Mouse (Mus musculus): ENCODE results near the gene Ubr1. TPM values are rescaled to one million over a fixed set of nuclear protein-coding genes. Genes with fewer than 3 reads are reported as not detected.

Gene Ubr1
- 10 to 100 TPM; 40.6 to 50.9 TPM for polyA plus RNA-seq (2017; shearing (Covaris generic))

DNA sequence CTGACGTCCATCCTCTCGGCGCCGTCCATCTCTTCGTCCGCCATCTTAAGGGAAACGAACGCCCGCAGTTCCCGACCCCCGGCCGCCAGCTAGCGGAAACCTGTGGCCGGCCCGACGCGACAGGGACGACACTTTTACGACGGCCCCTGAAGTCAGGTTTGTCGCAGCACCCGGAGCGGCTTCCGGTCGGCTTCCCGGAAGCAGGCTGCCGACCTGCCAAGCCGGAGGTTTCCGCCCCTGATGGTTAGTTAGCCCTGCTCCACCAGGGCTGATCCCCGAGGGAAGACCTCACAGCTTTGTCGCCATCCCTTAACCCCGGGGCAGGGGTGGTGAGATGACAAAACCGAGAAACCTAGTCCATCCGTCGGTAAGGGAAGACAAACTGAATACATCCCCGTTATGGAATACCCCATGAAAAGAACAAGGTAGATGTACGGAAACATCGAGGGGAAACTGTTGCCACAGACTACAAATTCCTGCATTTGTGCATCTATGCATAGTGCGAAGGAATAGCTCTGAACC lies at the start of gene Ubr1:
Ubr1 (minus strand) TSS at position 157 of the 522 bp plus-strand sequence.

DNA sequence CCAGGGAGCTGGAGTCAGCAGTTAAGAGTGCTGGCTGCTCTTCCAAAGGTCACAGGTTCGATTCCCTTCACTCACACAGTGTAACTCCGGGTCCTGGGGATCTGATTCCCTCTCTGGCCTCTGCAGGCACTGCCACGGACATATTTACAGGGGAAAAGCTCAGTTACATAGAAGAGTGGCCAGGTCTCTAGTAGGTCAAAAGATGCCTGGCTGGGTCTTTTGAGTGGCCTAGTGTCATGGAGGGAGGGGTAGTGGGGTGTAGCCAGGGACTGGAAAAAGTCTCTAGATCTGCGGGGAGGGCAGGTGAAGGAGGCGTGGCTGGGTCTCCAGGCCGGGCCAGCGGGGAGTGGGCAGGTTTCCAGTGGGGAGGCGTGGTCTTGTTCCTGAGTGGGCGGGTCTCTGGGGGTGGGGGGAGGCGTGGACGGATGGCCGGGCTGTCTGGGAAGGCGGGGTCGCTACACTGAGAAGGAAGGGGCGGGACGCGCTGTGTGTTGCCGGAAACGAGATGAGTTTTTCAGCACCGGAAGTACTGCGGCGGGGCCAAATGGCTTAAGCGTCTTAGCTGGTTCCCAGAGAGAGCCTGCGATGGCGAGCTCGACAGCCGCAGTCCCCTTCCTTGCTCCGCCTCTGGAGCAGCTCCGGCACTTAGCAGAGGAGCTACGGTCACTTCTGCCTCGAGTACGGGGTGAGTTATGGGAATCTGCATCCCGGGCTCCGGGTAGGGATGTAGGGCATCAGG lies 37.6 kb upstream of the Ubr1 start, which contains the start of gene Ccndbp1:
Ccndbp1 (plus strand) TSS at position 479 of the 739 bp plus-strand sequence.

DNA sequence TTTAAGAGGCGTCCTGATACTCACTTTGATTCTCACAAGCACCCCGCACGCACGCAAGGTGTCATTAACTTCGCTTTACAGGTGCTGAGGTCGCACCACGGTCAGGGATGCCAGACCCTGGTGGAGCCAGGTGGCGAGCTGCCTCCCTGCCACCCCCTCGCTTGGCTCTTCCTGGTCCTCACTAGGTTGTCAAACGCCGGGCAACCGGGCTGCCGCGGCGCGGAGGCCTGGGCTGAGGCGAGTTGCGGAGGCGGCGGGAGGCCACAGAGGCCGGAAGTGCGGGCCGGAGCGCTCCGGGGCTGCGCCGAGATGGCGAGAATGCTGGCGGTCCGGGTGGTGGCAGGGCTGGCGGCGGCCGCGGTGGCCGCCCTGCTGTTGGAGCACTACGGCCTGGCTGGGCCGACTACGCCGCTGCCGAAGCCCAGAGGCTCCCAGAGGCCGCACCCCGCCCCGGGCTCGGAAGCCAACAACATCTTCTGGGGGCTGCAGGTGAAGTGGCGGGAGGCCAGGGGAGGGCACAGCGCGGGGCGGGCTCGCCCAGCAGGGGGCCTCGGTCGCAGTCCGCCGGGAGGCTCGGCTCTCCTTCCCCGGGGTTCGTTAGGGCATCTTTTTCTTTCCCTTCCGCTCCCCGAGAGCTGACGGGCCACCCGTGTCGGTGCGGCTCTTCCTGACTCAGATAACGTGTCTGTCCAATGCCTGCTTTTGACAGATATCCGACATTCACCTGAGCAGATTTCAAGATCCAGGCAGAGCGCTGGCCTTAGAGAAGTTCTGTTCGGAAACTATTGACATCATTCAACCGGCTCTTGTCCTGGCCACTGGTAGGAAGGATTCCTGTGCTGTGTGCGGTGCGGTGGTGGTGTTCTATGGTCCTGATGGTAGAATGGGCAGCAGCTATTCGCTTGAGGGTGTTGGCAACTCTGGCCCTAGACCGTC lies 6.7 kb upstream of the Ubr1 start, which contains the start of gene Tmem62:
Tmem62 (plus strand) TSS at position 28 of the 936 bp plus-strand sequence.

DNA sequence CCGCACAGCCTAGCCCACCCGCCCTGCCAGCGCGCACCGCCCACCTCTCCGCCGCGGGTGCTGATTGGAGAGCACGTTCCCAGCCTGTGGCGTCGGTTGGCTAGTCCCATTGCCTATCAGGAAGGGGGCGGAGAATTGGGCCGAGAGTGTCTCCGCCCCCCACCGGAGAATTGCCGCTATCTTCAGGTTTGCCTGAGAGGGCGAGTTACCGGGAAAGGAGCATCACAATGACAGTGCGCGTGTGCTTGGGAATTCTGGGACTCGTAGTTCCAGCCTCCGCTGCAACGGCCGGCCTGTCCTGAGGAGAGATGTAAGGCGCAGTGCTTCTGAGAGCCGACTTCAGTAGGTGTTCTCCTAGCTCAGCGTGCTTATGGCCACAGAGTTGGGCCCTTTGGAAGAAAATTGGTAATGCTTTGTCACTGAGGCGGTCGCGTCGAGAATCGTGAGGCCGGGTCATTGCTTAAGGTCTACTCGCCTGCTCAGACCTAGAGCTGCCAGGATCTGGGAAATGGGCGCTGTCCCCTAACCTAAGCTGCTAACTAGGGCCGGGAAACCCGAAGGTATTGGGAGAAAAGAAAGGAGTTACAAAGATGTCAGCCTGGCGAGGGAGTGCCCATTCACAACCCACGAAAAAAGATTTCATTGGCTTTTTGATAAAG lies 120.0 kb downstream of the Ubr1 start, which contains the start of gene Ttbk2:
Ttbk2 (minus strand) TSS at position 181 of the 659 bp plus-strand sequence.

DNA sequence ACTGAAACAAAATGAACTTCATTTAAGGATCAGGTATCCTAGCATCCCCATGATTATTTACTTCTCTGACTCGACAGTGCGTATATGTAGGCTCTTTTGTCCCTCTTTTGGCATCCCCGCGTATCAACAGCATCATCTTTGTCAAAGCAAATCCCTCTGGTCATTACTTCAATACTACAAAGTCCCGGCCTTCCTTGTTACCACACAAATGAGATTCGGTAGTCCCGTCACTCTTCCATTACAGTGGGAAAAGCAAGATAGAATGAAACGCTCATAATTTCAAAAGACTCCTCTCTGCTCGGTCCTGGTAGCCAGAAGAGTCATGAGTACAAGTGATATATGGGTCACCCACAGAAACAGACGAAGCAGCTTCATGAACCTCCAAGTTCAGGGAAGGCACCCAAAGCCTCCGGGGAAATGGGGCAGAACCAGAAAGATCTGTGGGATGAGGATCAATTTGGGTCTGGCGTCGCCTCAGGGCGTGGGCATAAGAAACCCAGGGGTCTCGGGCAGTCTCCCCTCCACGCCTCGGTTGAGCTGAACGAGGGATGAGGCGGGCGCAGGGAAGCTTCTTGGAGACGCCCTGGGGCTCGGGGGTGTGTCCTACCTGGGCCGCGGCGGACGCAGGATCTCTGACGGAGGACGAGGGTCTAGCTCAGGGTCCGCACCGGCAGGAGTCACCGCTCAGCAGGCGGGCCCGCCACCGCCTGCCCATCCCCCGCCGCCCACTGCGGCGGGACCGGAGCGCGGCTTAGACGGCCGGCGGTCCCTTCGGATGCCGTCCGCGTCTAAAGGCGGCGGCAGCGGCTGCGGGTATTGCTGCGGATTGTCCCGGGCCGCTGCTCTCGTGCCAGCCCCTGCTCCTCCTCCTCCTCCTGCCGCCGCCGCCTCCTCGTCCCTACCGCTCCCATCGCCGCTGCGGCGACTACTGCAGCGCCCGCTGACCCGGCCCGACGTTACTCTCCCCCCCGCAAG lies 120.8 kb downstream of the Ubr1 start, which contains the start of gene Cdan1:
Cdan1 (minus strand) TSS at position 680 of the 975 bp plus-strand sequence.

Other genes with a start within 250 kb of the Ubr1 start
- gene Cdan1, start 120.6 kb downstream of the Ubr1 start, polyA plus RNA-seq (2017; shearing (Covaris generic)), result 10 to 100 TPM; 23.1 to 27.2 TPM
- gene Ttbk2, start 120.1 kb downstream of the Ubr1 start, polyA plus RNA-seq (2017; shearing (Covaris generic)), result 1 to 10 TPM in 1 of 2 experiments, under 1 TPM in 1; 0.57 to 2.2 TPM
- 10 to 100 TPM; 21.8 to 25.6 TPM for gene Tmem62, start 6.3 kb upstream of the Ubr1 start, polyA plus RNA-seq (2017; shearing (Covaris generic))
- 100 to 1,000 TPM; 132 to 161 TPM for gene Ccndbp1, start 37.7 kb upstream of the Ubr1 start, polyA plus RNA-seq (2017; shearing (Covaris generic))
- 1 to 10 TPM in 1 of 2 experiments, not detected in 1; 1.2 TPM for gene Epb42, start 66.4 kb upstream of the Ubr1 start, polyA plus RNA-seq (2017; shearing (Covaris generic))
- under 1 TPM in 1 of 2 experiments, not detected in 1; 0.31 TPM for gene Tgm5, start 115.1 kb upstream of the Ubr1 start, polyA plus RNA-seq (2017; shearing (Covaris generic))
- gene Tgm7, start 139.1 kb upstream of the Ubr1 start, polyA plus RNA-seq (2017; shearing (Covaris generic)), result under 1 TPM in 1 of 2 experiments, not detected in 1; 0.10 TPM
- 10 to 100 TPM; 16.4 to 20.5 TPM for gene Adal, start 169.7 kb upstream of the Ubr1 start, polyA plus RNA-seq (2017; shearing (Covaris generic))
- gene Lcmt2, start 169.9 kb upstream of the Ubr1 start, polyA plus RNA-seq (2017; shearing (Covaris generic)), result 10 to 100 TPM; 17.9 to 19.7 TPM
- gene Tubgcp4, start 199.9 kb upstream of the Ubr1 start, polyA plus RNA-seq (2017; shearing (Covaris generic)), result 10 to 100 TPM; 74.4 to 82.9 TPM
- gene Zscan29, start 200.4 kb upstream of the Ubr1 start, polyA plus RNA-seq (2017; shearing (Covaris generic)), result 10 to 100 TPM; 27.1 to 45.5 TPM